Mouse (Mus musculus) gonadal fat pad, adult 2 months (tissue): Measurements from ENCODE around the gene Pth2r. TPM values are rescaled to one million over a fixed set of nuclear protein-coding genes. Genes with fewer than 3 reads are reported as not detected.

ENCODE experiments used
- DNase-seq: peaks from one replicate; pipeline ENCODE4 v3.0.0-alpha.2; 2012; ENCODE audit warnings: low read depth
- polyA plus RNA-seq: library from polyadenylated mRNA; depleted of rRNA; stranded (reverse); fragments of >200 nt; gene quantifications from 2 replicates; pipeline ENCODE4 v1.2.3, GENCODE M21; 2012; rRNA removed

Gene Pth2r
- 0.05 TPM in 2 replicates for polyA plus RNA-seq

DNA sequence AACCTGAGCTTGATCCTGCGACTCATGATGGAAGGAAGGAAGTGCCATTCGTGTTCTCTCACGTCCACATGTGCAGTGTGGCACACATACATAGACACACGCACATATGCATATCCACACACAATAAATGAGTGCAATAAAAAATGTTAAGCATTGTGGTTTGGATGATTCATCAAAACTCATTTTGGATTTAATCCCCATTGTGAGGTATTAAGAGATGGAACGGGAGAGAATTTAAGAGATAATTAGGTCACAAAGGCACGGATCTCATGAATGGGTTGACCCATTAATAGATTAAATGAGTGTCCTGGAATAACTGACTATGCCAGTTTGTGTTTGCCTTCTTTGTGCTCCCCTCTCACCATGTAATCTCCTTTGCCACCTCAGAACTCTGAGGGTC lies at the start of gene Pth2r:
Gene Pth2r (plus strand): TSS at position 301 of the 400 bp plus-strand sequence.
- DNase-seq: no peak

DNA sequence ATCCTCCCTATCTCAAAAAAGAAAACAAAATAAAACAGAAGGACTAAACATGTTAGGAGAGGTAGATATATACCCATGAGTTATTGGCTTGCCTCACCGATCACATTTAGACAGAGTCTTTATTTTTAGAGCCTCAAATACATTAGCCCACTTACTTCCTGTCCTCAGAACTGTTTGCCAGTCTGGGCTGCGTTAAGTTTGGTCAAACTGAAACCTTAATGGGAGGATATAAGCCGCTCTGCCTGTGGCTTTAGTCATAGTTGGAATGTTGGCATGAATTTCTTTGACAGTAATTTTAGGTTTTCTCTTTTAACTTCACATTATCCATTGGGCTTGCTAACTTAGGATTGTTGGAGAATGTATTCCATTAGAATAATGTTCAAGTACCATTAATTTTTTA lies 44.1 kb upstream of the Pth2r start:
- DNase-seq: no peak

DNA sequence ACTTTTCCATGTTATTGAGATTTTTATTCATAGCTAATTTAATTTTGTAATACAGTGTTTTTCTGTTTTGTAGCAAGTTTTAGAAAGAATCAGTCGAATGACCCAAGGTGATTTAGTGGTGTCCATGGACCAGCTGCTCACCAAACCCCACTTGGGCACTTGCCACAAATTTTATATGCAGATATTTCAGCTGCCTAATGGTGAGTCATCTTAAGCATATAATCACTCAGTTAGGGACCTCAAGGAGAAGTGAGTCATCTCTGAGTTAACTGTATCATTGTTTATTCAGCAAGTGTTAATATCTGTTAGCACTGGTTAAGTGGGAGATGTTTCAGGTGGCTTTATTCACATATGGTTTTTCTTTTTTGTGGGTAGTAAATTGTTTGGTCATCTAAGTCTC lies 36.2 kb upstream of the Pth2r start:
- no peak for DNase-seq

DNA sequence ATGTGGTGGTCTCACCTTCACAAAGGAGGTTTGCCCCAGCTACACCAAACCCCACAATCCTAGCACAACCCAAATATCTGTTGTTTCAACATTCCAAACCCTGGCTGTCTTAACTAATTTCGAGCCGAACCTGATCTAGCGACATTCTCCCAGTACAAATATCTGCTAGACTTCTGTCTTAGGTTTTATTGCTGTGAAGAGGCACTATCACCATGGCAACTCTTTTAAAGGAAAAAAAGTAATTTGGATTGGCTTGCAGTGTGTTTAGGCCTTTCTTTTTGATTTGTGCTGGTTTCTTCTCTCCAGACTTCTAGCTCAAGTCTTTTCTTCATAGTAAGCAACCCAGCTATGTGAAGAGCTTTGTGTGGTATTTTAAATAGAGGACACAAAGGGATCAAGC lies 1.4 kb upstream of the Pth2r start:
- DNase-seq: no peak

DNA sequence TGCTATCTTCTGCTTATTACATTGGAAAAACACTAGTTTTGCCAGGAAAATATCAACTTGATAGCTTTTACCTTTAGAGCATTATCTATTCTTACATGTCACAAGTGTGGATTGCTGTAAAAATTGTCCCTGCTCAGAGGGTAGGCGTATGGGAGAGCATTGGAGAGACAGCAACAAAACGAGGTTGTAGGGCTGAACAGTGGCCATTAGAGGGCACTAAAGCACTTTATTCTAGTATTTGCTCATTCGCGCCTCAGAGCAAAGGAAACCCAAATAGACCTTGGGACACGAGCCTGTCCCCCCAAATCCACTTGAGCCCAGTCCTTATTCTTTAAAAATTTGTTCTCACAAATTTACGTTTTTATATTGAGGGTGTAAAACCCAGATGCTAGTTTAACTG lies 910 bp downstream of the Pth2r start:
- no peak for DNase-seq

DNA sequence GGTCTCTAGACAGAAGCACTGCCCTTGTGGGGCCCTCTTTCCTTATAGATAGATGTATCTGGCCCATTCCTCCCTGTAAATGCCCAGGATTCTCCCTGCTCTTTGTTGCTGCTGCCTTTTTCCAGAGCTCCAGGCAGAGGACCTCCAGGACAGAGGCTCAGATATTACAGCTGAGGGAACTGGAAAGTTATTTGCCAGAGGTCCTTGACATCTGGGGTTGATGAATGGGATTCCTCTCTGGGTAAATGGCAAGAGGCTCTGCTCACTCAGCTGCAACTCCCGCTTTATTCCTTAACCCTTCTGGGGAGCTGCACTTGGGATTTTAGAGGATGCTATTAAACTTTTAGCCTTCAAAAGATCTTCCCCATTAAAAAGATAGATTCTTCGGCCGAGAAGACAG lies 26.6 kb downstream of the Pth2r start:
- no peak for DNase-seq

DNA sequence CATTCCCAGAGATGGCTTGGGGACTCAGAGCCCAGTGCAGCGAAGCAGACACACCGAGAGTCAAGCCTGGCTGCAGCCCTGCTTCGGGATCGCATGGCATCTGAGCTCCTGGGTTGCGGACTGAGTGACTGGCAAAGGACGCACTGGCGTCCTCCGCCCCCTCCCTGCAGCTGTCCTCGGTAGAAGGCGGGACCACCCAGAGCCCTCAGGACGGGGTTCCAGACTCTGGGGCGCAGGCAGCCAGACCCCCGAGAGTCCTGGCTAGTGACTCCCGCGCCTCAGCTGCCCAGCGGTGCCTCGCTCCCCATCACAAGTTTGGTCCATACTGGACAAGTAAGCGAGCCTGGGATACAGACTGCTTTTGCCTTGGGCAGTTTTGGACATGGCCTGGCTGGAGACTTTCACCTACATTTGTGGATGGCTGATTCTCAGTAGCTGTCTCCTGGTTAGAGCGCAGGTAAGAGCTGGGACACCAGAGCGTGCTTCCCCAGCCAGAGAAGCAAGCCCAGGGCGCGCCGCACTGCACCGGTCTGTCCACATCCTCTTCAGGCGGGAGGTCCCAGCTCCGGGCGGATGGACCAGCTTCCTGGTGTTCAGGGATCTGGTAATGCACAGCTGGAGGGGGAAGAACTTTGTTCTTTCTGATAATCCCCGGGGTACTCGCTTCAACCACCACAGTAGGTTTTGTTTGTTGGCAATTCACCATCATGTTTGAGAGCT lies 29.5 kb downstream of the Pth2r start:
- no peak for DNase-seq

DNA sequence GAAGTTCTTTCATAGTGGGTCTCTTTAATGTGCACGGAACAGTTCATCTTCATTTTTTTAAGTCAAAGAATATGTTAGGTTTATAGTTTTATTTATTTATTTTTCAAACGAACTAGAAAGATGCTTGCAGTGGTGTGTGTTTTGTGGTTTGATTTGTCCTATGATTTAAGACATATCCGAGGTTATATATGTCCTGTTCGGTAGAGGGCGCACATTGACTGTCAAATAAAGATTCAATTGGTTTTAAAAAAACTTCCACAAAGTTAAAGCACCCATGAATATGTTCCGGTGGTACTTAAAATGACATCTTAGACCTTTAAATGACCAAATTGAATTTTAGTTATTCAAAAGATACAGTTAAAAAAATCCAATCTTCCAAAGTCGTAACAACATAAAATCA lies 30.3 kb downstream of the Pth2r start:
- DNase-seq: peak; percentile 1

DNA sequence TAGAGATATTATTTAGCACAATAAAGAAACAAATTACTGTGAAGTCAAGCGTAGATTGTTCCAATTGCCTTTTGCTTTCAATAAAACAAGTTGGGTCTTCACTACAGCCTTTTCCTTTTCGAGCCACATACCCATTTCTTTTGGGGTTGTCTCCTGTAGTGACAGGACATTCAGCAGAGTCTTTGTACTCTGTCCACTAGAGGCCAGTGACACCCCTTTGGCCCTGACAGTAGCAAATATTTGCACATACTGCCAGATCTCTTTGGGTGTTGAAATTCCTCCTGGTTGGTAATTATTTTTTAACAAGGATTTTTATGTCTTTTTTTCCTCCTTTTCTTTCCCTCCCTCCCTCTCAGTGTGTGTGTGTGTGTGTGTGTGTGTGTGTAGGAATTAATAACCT lies 31.0 kb downstream of the Pth2r start:
- no peak for DNase-seq

DNA sequence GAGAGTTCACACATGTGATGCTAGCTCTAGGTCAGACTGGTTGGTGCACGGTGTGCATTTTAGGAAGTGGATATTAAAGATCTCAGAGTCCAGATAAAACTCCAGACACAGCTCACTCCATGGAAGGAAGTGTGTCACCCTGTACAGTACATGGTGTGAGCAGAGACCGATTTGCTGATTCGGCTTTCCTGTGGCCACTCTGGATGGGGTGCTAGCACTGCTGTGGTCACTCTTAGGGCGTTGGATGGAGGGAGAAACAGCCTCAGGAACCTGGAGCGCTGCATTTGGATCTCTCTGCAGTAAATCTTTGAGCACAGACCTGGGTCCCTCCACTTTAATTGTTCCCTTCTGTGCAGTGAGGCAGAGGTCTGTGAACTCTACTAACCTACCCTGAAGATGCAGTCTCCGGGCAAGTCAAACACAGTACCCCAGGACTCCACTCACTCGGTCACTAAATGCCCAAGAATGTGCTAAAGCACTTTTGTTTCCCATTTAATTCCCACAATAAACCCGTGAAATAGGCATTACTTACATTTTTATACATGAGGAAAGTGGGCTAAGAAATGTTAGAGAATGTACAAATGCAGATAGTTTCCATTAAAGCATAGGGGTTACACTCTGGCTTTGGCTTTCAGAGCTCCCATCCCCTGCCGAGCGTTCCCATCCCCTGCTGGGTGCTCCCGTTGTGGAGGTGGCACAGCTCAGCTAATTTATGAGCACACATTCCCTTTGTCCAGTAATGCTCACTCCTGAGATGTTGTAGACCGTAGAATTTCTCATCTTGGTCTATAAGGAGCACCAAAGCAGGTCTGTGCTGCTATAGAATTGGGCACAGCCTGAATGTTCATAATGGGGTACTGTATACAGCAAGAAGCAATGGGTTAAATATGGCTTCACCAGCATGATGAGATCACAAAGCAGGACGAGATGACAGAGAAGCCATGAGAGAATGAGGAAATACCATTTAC lies 32.5 kb downstream of the Pth2r start:
- DNase-seq: no peak

DNA sequence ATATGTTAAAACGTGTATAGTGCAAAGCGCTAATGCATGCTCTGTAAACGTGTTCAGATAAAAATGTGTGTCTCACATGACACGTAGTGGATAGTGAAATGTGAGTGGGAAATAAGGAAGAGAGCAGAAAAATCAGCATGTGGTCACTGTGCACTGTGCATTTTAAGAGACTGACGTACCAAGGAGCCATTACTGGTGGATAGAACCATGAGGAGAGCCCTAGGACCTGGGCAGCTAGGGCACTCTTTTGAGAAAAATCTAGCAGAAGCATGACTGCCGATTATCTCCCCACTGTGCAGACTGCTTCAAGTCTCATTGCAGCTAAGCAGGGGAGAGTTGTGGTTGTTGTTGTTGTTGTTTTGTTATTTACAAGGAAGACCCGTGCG lies 33.2 kb downstream of the Pth2r start:
- no peak for DNase-seq

DNA sequence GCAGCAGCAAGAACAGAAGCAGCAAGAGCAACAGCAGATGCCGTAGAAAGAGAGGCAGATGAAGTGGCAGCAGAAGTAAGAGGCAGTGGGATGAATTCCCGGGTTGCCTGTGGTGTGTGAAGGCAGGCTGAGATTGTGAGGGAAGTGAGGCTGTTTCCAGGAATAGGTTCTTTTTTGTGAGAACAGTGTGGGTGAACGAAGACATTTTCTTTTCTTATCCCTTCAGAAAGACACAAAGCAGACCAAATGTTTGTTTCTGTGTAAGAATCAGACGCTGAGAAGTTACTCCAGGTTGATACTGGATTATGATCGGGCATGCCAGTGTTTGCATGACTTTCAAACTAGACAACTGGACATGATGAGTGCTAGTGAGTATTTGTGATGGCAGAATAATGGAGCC lies 52.2 kb downstream of the Pth2r start:
- DNase-seq: no peak

DNA sequence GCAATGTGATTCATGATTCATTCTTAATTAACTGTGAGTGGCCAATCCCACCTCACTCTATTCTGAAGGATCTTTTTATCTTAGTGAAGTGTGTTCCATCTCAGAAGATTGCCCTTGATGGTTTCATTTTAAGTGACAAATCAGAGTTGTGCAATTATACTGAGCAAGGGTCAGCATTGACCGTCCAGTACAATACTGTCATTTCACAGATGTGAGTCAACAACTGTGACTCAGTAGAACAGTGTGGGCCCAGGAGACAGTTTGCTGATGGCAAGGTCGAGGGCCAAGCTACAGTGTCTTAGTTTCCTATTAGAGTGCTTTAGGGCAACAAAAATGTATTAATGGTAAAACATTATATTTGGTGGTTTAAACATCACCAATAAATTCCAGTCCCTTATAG lies 55.9 kb downstream of the Pth2r start:
- DNase-seq: no peak

DNA sequence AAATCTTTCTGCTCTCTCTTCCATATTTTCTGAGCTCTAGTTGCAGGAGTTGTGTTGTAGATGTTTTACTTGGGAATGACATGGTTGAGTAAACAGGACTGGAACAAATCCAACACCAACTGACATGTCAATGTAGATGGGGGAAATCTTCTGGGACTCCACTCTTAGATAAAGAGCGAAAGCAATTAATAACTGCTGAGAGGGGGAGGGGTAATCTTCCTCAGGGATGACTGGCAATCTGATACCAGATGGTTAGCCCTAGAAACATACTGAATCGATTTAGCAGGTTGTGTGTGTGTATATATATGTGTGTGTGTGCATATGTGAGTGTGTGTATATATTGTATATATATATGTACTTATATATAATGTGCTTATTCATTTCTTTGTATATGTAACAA lies 58.4 kb downstream of the Pth2r start:
- no peak for DNase-seq

DNA sequence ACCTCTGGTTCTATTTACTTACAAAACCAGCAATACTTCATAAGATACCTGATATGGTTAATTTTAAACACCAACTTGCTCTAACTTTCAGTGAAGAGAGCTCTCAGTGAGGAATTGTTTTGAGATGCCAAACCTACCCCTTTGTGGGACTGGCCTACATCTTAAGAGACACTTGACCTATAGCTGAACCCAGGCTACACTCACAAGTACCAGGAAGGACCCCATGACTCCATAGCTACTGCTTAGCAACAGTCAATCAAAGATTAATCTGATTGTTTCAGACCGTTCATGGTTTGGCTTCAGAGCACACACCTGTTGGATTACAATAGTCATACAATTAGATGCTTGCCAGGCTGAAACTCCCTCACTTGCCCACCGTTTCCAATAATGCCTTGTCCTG lies 71.1 kb downstream of the Pth2r start:
- DNase-seq: no peak

DNA sequence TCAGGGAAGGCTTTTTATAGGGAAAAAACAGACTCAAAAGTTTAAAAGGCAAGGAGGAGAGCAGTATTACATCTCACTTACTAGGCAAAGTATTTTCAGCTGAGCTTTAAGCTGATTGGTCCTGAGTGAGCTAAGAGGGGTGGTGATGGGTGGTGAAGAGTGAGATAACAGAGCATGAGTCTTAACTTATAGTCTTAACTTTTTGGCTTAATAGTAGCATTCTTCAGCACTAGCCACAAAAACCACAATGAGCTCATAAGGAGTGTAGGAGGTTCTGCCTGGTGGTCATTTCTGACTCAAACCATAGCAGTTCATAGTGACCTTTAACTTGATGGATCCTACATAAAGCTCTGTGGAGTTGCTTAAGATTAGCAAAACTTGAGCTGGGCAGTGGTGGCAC lies 72.3 kb downstream of the Pth2r start:
- DNase-seq: no peak

DNA sequence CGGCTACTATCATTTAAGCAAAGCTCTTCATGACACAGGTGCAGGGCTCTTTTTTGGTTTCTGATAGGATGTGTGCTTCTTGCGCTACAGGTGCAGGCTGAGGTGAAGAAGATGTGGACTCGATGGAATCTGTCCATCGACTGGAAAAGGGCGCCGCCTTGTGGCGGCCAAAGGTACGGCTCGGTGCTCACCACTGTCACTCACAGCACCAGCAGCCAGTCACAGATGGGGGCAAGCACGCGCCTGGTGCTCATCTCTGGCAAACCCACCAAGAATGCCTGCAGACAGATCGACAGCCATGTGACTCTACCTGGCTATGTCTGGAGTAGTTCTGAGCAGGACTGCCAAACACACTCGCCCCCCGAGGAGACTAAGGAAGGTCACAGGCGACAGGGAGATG lies 106.5 kb downstream of the Pth2r start:
- no peak for DNase-seq

DNA sequence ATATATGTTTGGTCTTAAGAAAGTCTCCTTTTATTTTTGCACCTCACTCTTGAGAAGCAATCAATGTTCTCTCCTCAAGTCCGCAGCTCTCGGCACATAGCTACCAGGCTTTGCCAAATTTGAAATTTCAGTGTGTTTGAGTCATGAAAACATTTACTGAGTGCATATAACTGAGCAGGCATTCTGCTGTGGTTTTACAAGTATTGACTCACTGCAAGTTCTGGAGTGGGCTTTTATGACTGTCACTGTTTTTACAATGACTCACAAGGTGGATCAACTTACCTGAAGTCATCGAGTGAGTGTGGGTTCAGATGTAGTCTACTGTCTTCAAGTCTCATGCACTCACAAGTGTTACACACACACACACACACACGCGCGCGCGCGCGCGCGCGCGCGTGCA lies 107.8 kb downstream of the Pth2r start:
- no peak for DNase-seq

DNA sequence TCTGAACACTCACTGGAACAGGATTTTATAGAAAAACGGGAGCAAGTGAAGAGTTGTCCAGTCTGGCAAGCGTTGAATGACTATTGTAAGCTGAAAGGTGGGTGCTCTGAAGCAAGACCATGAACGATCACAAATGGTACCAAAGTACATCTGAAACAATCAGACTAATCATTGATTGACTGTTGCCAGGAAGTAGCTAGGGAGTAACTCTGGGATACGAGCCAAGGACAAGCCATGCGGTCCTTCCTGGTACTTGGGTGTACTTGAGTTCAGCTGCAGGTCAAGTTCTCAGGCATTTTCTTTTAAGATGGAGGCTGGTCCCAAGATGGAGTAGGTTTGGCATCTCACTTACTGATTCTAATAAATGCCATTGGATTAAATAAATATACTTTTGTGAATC lies 125.6 kb downstream of the Pth2r start:
- DNase-seq: no peak

DNA sequence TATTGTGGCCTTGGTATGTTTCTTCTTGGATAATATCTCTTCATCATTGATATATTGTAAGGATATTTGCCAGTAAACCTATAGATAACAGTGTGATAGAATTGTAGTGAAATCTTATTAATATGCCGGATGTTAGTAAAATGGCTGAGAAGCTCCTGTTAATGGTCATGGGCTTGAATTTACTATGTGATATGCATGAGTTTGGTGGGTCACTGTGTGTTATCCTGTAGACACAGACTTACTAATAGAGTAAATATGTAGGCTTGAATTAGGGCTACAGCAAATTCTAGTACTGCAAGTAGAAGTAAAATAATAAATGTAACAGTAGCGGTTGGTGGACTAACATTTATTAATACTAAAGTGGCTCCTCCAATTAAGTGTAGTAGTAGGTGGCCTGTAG lies 139.1 kb downstream of the Pth2r start:
- no peak for DNase-seq

DNA sequence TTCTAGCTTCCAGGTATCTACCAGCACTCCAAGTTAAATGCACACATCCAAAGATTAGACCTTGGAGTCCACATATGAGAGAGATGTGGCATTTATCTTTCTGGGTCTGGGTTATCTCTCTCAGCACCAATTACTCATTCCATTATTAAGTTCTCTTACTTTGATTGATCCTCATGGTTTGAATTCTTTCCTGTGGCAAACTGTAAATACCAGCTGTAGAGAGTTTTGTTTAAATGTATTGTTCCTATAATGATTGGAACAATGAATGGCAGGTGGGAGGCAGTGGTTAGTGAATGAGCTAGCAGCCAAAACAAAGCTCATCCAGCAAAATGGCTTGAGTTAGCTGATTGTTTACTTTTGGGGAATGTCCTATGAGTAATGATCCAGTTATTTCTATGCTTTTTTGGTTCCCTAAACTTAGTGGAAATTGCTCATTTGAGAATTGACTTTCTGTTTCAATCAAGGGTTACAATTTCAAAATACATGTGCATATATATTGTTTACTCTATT lies 140.7 kb downstream of the Pth2r start:
- no peak for DNase-seq
